Mouse (Mus musculus): Measurements from ENCODE around the gene Ldlrad3. TPM values are rescaled to one million over a fixed set of nuclear protein-coding genes. Genes with fewer than 3 reads are reported as not detected.

The Ldlrad3 gene
- total and polyA plus RNA-seq, 3 experiments = 3.5 to 6.1 TPM; not detected in 1

DNA sequence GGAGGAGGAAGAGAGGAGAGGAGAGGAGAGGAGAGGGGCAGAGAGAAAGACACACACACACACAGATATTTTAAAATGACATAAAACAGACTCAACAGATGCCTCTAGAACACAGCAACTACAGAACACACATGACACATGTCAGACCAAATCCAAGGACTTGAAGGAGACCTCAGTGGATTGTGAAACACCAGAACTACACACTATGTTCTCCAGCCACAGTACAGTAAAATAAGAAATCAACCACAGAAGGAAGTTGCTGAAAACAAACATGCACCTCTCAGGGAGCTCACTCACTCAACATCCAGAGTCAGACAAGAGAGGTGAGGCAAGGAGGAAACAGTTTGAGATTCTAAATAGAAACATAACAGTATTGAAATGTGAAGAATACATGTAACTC, 103.4 kb downstream of the Ldlrad3 start:
- no peak for DNase-seq (ENCODE audit: low read depth, low spot score)
- no peaks in the 10 kb centered on the region for H3K27me3 ChIP-seq (ENCODE audit: control insufficient read depth in 1 of 2, insufficient read depth in 2 of 2, low read length in 2 of 2)
- H3K79me2 ChIP-seq (ENCODE audit: control insufficient read depth, insufficient read depth, low read length, poor library complexity) = no peaks in the 10 kb centered on the region
- H3K9ac ChIP-seq (ENCODE audit: control insufficient read depth, low read depth, low read length, poor library complexity, severe bottlenecking) = no peak overlapping the region
- H3K36me3 ChIP-seq (ENCODE audit: control insufficient read depth in 1 of 2, insufficient read depth in 2 of 2, low read length in 2 of 2) = no peaks in the 10 kb centered on the region
- no peaks in the 10 kb centered on the region for H3K9me3 ChIP-seq (replicated peaks; ENCODE audit: insufficient read depth, low read length)
- no peak overlapping the region for H3K4me3 ChIP-seq (ENCODE audit: control insufficient read depth in 1 of 2, insufficient read depth in 1 of 2, low read depth in 2 of 2, low read length in 2 of 2)
- H3K4me1 ChIP-seq (ENCODE audit: control insufficient read depth in 1 of 2, insufficient read depth in 2 of 2, low read length in 2 of 2) = no peaks in the 10 kb centered on the region
- H3K27ac ChIP-seq (ENCODE audit: control insufficient read depth, low read depth, low read length) = no peak overlapping the region
- TF ChIP-seq SMC3 (IDR thresholded peaks at IDR 0.05; ENCODE audit: low read depth, low read length) = no peak
- no peak for TF ChIP-seq CHD1 (IDR thresholded peaks at IDR 0.05; ENCODE audit: low read depth, low read length)
- TF ChIP-seq MXI1 (IDR thresholded peaks at IDR 0.05; ENCODE audit: low read depth, low read length) = no peak
- no peak for TF ChIP-seq UBTF (IDR thresholded peaks at IDR 0.05; ENCODE audit: borderline replicate concordance, insufficient read depth, low read depth, low read length)
- no peak for TF ChIP-seq MAFK (IDR thresholded peaks at IDR 0.05; ENCODE audit: borderline replicate concordance, low read depth, low read length)
- TF ChIP-seq TAL1 (IDR thresholded peaks at IDR 0.05; ENCODE audit: low read length) = no peak
- TF ChIP-seq RAD21 (IDR thresholded peaks at IDR 0.05; ENCODE audit: low read depth, low read length) = no peak

- no peaks in the 10 kb centered on the region for H3K9me3 ChIP-seq (replicated peaks; ENCODE audit: insufficient read depth, low read length)
Measured at GRCm38 (mm10) chr2:102077554-102077953, 108.6 kb downstream of the Ldlrad3 start.

DNA sequence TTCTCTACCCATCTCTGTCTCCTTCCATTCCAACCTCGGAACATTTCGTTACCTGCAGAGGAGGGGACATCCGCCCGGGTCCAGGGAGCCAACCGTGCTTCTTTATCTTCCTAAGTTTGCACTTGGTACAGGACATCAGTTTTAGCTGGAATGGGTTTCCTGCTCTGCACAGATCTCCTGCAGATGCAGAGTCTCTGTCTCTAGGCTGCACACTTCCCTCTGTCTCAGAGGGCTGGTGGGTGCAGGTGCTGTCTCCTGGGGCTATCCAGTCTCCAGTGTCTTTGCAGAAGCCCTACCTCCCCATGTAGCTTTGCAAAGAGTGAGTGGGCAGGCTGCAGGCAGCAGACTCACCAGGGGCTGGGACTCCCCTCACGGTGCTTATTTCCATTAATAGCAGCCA, 109.9 kb downstream of the Ldlrad3 start:
- Histone ChIP-seq H3K36me3 (ENCODE audit: control insufficient read depth in 1 of 2, insufficient read depth in 2 of 2, low read length in 2 of 2) (no peaks in the 10 kb centered on the region), H3K79me2 (ENCODE audit: control insufficient read depth, insufficient read depth, low read length, poor library complexity) (no peaks in the 10 kb centered on the region), H3K9me3 (replicated peaks; ENCODE audit: insufficient read depth, low read length) (no peaks in the 10 kb centered on the region), H3K4me1 (ENCODE audit: control insufficient read depth in 1 of 2, insufficient read depth in 2 of 2, low read length in 2 of 2) (no peaks in the 10 kb centered on the region), H3K27ac (ENCODE audit: control insufficient read depth, low read depth, low read length) (no peak overlapping the region), H3K27me3 (ENCODE audit: control insufficient read depth in 1 of 2, insufficient read depth in 2 of 2, low read length in 2 of 2) (no peaks in the 10 kb centered on the region), H3K9ac (ENCODE audit: control insufficient read depth, low read depth, low read length, poor library complexity, severe bottlenecking) (no peak overlapping the region), H3K4me3 (ENCODE audit: control insufficient read depth in 1 of 2, insufficient read depth in 1 of 2, low read depth in 2 of 2, low read length in 2 of 2) (no peak overlapping the region)
- DNase-seq (ENCODE audit: low read depth, low spot score) = no peak
- TF ChIP-seq CTCF (IDR thresholded peaks at IDR 0.05 in 2 of 3, conservative IDR thresholded peaks at IDR 0.05 in 1 of 3; ENCODE audit: control insufficient read depth in 1 of 3, insufficient read depth in 1 of 3, low read depth in 2 of 3, low read length in 3 of 3, poor library complexity in 1 of 3, severe bottlenecking in 1 of 3) (no peak), MAFK (IDR thresholded peaks at IDR 0.05; ENCODE audit: borderline replicate concordance, low read depth, low read length) (no peak), RAD21 (IDR thresholded peaks at IDR 0.05; ENCODE audit: low read depth, low read length) (no peak), TAL1 (IDR thresholded peaks at IDR 0.05; ENCODE audit: low read length) (no peak), JUND (IDR thresholded peaks at IDR 0.05; ENCODE audit: low read depth, low read length) (no peak), TCF12 (IDR thresholded peaks at IDR 0.05; ENCODE audit: low read depth, low read length) (no peak), ZNF384 (IDR thresholded peaks at IDR 0.05; ENCODE audit: low read depth, low read length) (no peak), KAT2A (conservative IDR thresholded peaks at IDR 0.05; ENCODE audit: low read depth, low read length) (no peak), NRF1 (IDR thresholded peaks at IDR 0.05; ENCODE audit: insufficient read depth, low read depth, low read length, poor library complexity, severe bottlenecking) (no peak), E2F4 (IDR thresholded peaks at IDR 0.05; ENCODE audit: borderline replicate concordance, low read depth, low read length) (no peak), ETS1 (IDR thresholded peaks at IDR 0.05; ENCODE audit: low read depth, low read length) (no peak), UBTF (IDR thresholded peaks at IDR 0.05; ENCODE audit: borderline replicate concordance, insufficient read depth, low read depth, low read length) (no peak), USF1 (IDR thresholded peaks at IDR 0.05; ENCODE audit: low read depth, low read length) (no peak), MYB (IDR thresholded peaks at IDR 0.05; ENCODE audit: low read depth, low read length) (no peak), GABPA (IDR thresholded peaks at IDR 0.05; ENCODE audit: low read depth, low read length) (no peak), MXI1 (IDR thresholded peaks at IDR 0.05; ENCODE audit: low read depth, low read length) (no peak)

More at GRCm38 (mm10) chr2:102077554-102077953, 108.6 kb downstream of the Ldlrad3 start:
- Histone ChIP-seq H3K79me2 (ENCODE audit: control insufficient read depth, insufficient read depth, low read length, poor library complexity) (no peaks in the 10 kb centered on the region), H3K36me3 (ENCODE audit: control insufficient read depth in 1 of 2, insufficient read depth in 2 of 2, low read length in 2 of 2) (no peaks in the 10 kb centered on the region), H3K27ac (ENCODE audit: control insufficient read depth, low read depth, low read length) (no peak overlapping the region), H3K4me1 (ENCODE audit: control insufficient read depth in 1 of 2, insufficient read depth in 2 of 2, low read length in 2 of 2) (no peaks in the 10 kb centered on the region), H3K4me3 (ENCODE audit: control insufficient read depth in 1 of 2, insufficient read depth in 1 of 2, low read depth in 2 of 2, low read length in 2 of 2) (no peak overlapping the region), H3K27me3 (ENCODE audit: control insufficient read depth in 1 of 2, insufficient read depth in 2 of 2, low read length in 2 of 2) (no peaks in the 10 kb centered on the region), H3K9ac (ENCODE audit: control insufficient read depth, low read depth, low read length, poor library complexity, severe bottlenecking) (no peak overlapping the region)
- no peak for TF ChIP-seq ELF1 (IDR thresholded peaks at IDR 0.05; ENCODE audit: low read depth, low read length)
- no peak for TF ChIP-seq MXI1 (IDR thresholded peaks at IDR 0.05; ENCODE audit: low read depth, low read length)
- TF ChIP-seq ZC3H11A (IDR thresholded peaks at IDR 0.05; ENCODE audit: low read depth, low read length) = peak; percentile 64
- TF ChIP-seq MYB (IDR thresholded peaks at IDR 0.05; ENCODE audit: low read depth, low read length) = no peak
- TF ChIP-seq TBP (IDR thresholded peaks at IDR 0.05; ENCODE audit: low read depth, low read length) = no peak
- TF ChIP-seq POLR2AphosphoS5 (IDR thresholded peaks at IDR 0.05; ENCODE audit: borderline replicate concordance, low read depth, low read length) = no peak
- TF ChIP-seq POLR2A (IDR thresholded peaks at IDR 0.05; ENCODE audit: control insufficient read depth in 1 of 2, insufficient read depth in 1 of 2, low read depth in 1 of 2, low read length in 2 of 2, poor library complexity in 1 of 2) = no peak
- TF ChIP-seq HCFC1 (IDR thresholded peaks at IDR 0.05; ENCODE audit: low read depth, low read length) = no peak
- peak; percentile 79 for TF ChIP-seq SMC3 (IDR thresholded peaks at IDR 0.05; ENCODE audit: low read depth, low read length)
- no peak for TF ChIP-seq USF2 (IDR thresholded peaks at IDR 0.05; ENCODE audit: borderline replicate concordance in 1 of 2, insufficient read depth in 1 of 2, low read depth in 1 of 2, low read length in 2 of 2)
- no peak for TF ChIP-seq CHD2 (IDR thresholded peaks at IDR 0.05; ENCODE audit: low read length)
- TF ChIP-seq CTCF (IDR thresholded peaks at IDR 0.05 in 2 of 3, conservative IDR thresholded peaks at IDR 0.05 in 1 of 3; ENCODE audit: control insufficient read depth in 1 of 3, insufficient read depth in 1 of 3, low read depth in 2 of 3, low read length in 3 of 3, poor library complexity in 1 of 3, severe bottlenecking in 1 of 3) = peak; percentile 56 to 93 (median 77)
- peak; percentile 70 for TF ChIP-seq RAD21 (IDR thresholded peaks at IDR 0.05; ENCODE audit: low read depth, low read length)
- no peak for TF ChIP-seq MAZ (IDR thresholded peaks at IDR 0.05; ENCODE audit: low read depth, low read length)
- TF ChIP-seq JUND (IDR thresholded peaks at IDR 0.05; ENCODE audit: low read depth, low read length) = no peak
- peak; percentile 75 for DNase-seq (ENCODE audit: low read depth, low spot score)
